Mouse (Mus musculus) right cerebral cortex, adult 2 months (tissue): ENCODE measurements around the gene Rpl18a.

Source experiments
- DNase-seq, 2 experiments: peaks; one replicate each; pipeline ENCODE4 v3.0.0; 2021 to 2022; ENCODE audit warnings: low spot score in 2 of 2

Rpl18a gene

DNA sequence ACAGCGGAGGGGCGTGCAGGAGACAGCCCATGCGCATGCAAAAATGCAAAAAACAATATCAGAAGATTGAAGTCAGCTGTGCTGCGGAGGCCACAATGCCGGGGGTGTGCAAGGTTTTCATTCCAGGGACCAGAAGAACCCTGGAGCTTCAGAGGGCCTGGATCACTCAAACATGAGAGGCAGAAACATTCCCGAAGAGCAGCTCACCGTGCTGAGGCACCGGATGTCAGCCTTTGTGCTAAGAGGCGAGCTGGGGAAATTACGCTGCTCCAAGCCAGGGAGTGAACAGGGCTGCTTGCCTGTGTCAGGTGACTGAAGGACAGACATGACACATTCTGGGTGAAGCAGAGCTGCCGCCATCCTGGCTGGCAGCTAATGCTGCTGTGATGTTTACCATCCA lies 16.7 kb downstream of the Rpl18a start:
- DNase-seq: no peak

DNA sequence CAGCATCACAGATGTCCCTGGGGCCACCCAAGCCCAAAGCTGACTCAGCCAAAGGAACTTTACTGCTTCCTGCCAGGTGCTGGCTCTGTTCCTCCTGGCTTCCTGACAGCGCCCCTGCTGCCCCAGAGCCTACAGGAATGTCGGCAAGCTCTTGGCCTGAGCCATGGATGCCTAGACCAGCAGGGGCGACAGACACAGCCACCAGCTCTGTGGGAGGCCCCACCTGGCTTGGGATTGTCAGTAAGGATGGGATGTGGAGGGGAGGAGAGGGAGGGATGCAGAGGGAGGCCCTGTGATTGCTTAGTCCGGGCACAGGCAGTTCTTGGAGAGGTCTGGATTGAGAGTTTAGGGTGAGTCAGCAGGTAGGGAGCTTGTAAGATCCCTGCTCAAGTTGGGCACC lies 17.1 kb downstream of the Rpl18a start:
- no peak for DNase-seq

DNA sequence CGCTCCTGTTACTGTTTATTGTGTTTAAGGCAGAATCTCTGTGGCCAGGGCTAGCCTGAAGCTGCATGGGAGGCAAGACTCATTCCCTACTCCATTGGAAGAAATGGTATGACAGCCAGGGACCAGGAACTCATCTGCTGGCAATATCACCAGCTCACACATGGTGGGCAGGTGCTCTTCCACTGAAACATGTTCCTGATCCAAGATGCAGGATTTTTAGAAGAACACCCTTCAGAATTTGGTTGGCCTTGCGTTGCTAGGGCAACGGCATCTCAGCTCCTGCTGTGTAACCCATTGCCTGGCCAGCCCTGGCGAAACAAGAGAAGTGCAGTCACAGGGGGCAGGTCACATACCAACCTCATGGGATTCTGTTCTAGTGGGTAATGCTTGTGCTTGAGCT lies 17.7 kb downstream of the Rpl18a start:
- no peak for DNase-seq

DNA sequence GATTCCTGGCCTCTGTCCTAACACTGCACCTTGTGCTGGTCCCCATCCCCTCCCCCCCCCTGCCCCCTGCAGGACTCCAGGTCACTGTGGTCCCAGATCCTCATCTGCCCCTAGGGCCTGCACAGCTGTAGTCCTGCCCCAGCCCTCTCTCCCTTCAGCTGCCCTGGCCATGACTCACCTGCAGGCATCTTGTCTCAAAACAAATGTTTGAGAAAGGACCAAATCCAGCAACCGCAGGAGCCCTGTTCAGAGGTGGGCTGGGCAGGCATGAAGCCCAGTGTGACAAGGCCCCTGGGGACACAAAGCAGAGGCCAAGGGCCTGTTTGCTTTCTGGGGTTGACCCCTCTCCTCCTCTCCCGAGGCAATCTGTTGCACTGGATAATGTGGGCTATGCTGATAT lies 19.0 kb downstream of the Rpl18a start:
- DNase-seq: no peak

DNA sequence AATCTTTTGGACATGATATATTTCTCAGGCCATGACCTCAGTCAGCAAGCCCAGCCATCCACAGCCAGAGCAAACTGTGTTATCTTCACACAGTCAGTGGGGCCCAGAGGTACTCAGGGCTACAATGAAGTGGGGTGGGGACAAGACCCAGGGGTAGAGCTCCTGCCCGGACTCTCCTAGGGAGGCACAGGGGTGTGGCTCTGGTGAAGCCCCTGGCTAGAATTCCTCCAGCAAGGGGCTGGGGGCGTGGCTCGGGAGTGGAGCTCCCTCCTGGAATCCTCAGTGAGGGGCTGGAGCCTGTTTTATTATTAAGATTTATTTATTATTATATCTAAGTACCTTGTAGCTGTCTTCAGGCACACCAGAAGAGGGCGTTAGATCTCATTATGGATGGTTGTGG lies 20.8 kb downstream of the Rpl18a start:
- DNase-seq: no peak

DNA sequence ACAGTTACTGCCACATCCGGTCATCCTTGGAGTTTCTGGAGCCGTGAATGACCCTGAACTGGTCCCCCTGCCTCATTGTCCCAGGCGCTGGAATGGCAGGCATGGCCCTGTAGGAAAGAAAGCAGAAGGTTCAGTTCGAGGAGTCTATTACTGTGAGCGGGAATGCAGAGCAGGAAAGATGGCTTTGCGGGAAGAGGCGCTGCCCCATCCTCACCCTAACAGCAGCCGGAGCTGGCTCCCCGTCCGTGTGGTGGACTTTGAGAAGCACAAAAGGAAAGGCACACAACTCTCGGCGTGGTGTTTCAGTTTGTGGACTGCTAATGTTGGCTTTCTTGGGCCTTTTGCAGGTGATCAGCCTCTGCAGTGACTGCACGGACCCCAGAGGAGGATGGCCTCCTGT lies 22.8 kb downstream of the Rpl18a start:
- DNase-seq: no peak

DNA sequence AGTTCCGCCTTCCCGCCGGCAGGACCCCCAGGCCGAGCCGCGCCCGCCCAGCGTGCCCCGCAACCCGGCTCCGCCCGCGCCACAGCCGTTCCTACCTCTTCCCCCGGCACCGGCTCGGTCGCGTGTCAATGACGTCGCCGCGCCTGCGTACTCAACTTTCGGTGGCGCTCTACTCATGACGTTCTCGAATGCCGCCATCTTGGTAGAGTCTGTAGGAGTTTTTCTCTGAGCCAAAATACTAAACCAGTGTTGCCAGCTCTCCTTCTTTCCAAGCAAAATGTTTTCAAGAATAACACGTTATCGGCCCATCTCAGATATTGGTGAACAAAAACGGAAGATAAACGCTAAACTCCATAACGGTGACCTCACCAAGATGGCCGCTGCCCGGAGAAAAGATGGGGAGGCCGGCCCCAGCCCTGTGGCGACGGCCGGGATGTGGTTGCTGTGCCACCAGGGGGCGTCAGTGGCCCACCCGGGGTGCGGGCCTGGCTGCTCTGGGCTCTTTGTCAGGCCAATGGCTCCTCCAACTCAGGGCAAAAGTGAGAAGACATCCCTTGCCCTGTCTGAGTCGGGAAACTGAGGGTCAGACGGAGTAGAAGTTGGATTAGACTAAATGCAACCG lies 23.7 kb downstream of the Rpl18a start, which contains the start of gene Ccdc124:
Gene Ccdc124 (minus strand): TSS at position 572 of the 622 bp plus-strand sequence.
- DNase-seq: peak; percentile 96 to 97

DNA sequence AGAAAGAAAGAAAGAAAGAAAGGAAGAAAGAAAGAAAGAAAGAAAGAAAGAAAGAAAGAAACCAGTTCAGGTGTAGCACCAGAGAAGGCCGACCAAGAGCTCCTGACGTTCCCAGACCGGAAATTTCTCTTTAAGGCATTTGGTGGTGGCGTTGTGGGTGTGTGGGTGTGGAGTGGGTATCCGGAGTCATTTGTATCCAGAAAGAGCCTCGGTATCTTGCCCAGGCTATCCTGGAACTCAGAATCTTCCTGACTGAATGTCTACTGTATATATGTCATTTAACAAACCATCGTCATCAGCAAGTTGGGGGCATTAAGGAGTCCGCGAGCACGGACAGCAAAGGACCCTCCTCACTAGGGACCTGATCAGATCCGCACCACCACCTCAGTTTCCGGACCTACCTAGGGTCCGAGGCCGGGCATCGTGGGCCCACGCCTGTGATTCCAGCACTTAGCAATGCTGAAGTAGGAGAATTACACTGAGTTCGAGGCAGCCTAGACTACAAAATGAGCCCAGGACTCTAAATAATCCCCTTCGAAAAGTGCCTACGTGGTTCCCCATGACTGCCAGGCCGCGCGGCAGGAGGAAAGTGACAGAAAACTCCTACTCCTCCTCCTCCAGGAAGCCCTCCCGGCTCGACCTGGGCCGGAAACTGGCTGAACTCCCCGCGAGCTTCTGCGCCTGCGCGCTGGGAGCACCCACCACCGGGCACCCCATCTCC lies 24.4 kb downstream of the Rpl18a start:
- DNase-seq: no peak

DNA sequence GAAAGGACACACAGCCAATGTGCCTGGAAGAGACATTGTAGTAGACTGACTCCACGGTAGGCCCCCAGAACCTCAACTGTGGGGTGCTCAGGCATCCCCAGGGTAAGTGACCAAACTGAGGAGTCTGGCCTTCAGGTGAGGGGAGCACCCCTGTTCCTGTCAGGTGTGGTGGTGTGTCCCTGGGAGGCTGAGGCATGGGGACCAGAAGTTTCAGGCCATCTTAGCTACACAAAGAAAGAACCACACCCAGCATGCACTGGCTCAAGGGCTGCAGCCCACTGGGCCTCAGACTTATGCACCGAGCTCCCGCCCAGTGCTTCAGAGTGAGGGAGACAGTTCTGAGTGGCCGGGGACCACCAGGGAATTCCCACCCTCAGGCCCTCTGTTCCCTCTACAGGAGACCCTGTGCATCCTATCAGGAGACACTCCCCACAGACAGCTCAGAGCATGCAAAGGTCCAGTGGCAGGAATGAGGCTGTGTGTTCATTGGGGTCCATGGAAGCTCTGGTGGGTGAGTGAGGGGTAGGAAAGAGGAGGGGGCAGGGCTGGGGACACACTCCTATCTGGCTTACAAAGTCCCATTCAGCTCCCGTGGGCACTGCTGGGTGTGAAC lies 25.9 kb downstream of the Rpl18a start:
- DNase-seq: no peak

DNA sequence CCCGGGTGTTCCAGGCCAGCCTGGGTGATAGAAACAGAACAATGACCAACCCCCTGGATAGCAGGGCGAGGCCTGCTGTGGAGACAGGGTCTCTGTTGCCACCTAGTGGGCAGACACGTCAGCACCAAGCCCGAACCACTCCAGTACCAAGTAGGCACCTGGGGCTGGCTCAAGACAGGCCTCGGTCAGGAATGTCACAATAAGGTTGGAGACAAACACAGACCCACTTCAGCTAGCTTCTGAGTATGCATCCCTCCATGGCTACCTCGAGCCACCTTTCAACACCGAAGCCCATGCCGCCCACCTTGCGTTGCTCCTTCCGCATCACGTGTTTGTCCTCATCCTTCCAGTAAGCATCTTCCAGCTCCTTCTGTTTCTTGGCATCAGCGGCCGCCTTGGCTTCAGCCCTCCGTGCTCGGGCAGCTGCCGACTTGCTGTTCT lies 27.6 kb downstream of the Rpl18a start:
- DNase-seq: peak; percentile 77 to 84

DNA sequence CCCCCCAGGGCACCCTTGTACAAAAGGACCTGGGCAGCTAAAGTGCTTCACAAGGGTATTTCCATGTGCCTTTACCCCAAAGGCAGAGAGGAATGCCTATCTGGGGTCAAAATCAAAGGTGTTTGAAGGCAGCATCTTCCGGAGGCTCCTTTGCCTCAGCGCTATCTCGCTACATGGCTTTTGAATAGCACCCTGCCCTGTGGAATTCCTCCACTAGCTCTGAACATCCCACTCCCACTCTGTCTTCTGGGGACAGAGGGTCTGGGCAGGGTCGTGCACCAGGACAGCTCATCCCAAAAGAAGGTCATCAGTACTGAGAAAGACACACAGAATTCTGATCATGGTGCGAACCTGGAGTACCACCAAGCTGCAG lies 28.0 kb downstream of the Rpl18a start:
- DNase-seq: no peak

DNA sequence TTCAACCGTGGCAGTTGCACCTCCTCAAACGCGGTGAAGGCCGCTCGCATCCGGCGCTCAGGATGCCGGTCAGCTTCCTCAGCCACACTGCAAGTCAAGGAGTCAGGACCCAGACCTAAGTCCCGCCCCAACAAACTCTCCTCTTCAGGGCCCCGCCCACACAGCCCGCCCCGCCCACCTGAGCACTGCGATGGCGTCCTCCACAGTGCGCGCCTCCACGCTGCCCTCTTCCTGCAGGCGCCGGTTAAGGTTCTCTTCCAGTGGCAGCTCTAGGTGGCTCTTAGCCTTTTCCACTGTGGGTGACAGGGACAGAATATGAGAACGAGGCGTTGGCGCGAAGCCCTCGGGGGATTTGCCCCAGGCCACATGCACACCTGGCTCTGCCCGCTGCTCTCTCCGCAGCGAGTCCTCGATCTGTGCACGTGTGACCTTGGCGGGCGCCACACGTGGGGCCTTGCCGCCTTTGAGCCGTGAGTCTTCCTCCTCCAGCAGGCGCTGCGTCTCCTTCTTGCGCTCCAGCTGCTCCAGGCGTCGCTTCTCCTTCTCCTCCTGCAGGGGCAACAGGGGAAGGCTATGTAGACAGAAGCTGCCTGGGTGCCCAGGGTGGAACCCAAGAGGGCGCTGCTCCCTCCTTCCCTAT lies 28.5 kb downstream of the Rpl18a start:
- no peak for DNase-seq

DNA sequence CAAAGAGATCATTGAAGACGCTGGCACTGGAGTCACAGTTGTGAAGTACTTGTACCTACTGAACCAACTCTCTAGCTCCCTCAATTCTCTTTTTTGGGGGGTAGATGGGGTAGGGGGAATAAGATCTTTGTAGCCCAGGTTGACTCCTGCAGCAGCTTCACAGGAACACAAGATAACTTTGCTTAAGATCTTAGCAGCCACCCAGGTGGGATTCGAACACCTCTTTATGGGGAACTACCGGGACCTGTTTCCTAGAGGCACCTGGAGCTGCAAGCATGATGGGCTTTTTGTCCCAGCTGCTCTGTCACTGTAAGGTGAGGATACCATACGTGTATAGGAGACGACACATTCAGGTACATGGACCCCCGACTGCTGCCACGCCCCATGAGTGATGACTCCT lies 30.6 kb downstream of the Rpl18a start:
- DNase-seq: no peak

DNA sequence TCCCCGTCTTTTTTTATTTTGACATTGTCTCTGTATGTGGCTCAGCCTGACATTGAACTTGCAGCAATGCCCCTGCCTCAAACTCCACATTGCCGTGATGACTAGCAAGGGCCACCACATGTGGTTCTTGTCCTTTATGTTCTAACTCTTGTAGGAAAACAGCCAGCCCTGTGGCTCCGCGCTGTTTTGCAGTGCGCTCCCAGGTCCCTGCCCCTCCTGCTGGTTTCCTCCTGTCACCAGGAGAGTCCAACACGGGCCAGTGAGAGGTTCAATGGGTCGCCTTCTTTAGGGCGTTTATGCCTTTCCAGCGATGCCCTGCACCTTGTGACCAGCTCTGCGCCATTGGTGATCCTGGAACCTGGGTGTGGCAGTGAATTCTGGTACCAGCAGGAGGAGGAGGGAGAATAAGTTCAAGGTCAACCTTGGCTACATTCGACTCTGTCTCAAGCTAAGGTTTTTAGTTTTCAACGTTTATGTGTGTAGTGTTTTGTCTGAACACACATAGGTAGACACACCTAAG lies 31.2 kb downstream of the Rpl18a start:
- DNase-seq: no peak

DNA sequence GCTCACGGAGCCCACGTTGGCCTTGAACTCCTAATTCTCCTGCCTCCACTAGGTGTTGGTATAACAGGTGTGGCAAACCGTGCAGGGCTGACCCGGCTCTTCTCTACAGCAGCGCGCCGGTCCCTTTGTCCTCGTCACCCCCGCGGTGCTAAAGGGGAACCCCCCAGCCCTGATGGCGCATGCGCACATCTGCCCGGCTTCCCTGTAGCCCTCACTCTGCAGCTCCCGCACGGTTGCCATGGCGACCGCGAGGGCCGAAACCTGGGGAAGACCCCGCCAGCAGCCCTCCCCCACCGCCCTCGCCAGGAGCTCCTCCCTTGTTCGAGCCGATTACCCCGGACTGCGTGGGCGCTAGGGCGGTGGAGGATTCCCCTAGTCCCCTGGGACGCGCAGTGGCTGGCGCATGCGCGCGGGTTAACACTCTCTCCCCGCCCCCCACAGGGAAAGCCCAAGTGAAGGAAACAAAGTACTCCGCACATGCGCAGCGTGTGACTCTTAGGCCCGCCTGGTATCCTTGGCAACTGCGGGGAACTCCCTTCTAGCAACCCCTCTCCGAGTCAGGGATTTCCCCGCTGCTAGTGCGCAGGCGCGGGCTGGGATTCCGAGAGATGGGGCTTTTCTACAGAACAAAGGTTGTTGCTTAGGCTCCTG lies 31.7 kb downstream of the Rpl18a start:
- peak; percentile 100 for DNase-seq

DNA sequence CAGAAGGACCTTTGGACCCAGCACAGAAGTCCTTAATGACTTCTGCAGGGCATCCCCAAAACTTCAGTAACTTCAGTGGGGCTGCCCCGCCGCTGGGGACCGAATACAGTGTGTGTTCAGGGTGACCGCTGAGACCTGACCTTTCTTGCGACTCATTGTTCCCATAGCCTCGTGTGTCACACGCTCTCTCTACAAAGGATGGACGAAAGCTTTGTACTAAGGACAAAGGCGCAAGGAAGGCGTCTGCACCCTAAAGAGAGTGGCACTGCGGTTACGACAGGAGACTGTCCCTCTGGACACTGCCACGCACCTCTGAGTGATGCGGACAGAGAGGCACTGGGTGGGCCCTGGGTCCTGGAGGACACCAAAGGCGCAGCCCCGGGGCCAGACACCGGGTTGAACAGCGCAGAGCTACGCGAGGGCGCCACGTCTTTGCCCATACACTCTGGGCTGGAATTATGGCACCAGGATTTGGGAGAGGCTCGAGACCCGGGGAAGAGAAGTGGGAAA lies 32.4 kb downstream of the Rpl18a start:
- DNase-seq: no peak

DNA sequence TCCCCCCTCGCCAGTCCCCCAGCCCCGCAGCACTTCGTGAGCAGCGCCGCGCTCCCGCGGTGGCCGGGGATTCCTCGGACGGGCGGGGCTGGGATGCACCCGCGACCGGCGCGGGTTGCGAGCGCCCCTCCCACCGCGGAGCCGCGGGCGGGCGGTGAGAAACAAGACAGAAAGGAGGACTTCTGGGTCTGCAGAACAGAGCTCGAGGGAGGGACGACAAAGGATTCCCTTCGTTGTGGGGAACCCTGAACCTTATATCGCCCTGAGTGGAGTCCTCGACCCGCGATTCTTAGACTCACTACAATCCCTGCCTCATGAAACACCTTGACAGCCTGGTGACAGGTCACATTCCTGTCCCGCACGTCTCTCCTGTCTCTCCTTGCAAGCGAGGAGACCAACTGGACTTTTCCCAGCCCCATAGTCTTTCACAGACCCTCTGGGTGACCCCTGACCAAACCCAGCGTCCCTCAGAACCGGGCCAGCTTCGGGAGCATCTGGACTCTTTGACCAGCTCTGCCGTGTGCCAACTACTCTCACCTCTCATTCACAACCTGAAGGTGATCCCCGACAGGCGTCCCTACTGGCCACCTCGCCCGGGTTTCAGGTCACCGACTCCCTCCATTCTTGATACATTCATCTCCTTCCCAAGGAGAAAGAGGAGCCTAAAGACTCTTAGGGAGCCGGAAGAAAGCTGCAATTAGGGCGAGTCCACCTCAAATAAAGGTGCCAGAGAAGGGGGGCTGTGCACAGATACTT lies 33.1 kb downstream of the Rpl18a start:
- no peak for DNase-seq

DNA sequence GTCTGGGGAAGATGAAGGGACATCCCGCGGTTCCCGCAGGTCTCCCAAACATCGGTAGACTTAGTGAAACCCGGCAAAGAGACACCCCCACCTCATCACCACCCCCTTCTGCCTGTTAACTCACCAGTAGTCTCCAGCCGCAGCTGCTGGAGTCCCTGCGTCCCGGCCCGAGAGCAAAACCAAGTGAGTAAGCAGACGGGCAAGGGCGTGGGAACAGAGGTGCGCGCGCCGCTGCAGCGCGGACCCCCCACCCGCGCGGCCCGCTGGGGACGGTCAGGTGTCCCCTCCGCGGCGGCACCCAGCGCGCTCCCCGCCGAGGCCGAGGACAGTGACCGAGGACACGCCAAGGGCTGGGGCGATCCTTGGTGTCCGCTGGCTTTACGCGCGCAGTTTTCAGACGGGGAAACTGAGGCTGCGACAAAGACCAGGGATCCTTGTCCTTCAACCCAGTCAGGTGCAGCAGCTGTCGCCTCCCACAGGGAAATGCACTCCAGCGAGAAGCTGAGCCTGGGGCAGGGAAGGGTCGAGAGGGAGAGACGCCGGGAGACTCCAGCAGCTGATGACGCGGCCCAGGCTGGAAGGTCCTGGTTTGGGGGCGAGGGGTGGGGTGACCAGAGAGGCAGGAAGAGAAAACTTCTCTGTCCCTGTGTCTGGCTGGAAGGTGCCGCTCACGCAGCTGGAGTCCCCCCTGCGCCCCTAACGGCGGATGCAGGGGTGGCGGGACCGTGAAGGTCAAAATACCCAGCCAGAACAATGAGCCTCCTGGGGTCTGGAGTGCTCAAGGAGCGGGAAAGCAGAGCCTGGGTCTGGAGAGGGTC lies 34.2 kb downstream of the Rpl18a start, which contains the start of gene Kcnn1:
Gene Kcnn1 (minus strand): TSS at position 435 of the 818 bp plus-strand sequence.
- DNase-seq: no peak

DNA sequence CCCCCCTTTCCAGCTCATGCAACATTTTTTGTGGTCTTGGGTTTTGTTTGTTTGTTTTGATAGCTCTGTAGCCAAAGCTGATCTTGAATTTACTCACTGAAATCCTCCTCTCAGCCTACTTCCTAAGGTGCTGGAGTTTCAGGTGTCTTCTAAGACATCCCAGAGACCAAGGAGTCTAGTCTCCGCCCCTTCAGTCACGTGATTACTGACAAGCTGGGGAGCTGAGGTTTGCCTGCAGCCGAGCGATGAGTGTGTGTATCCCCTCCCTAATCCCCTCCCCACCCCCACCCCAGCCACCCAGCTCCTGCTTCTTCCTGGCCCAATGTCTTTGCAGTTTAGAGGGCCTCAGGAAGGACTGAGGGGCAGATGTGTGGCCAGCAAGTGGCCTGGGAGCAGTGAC lies 39.7 kb downstream of the Rpl18a start:
- DNase-seq: no peak
